Comparison of ENCODE assay signal across 28 mouse cellular contexts in the genomic region with DNA sequence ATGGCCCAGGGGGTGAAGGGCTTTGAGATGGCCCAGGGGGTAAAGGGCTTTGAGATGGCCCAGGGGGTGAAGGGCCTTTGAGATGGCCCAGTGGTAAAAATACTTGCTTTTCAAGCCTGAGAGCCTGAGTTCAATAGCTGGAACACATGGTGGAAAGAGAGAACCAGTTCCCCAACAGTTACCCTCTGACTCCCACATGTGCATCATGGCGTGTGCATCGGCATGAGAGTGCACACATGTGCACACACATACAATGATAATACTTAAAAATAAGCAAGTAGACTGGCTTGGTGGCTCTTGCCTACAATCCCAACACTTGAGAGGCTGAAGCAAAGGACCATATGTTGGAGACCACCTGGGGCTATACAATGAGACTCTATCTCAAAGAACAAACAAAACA. TPM values are rescaled to one million over a fixed set of nuclear protein-coding genes. Genes with fewer than 3 reads are reported as not detected.
"Had no signal": no experiment of that assay in that cellular context is flagged by ENCODE, and none has a peak within 500 bp of the region (broad histone marks: within the 10 kb centered on the region; RNA-seq: fewer than 3 reads in every experiment).

No protein-coding gene starts in this region.

- H3K4me3 ChIP-seq: embryonic facial prominence, embryonic 10.5 days; embryonic facial prominence, embryonic 12.5 days; embryonic facial prominence, embryonic 13.5 days; embryonic facial prominence, embryonic 15.5 days; erythroblast, embryonic 14.5 days; forebrain, embryonic 10.5 days; forebrain, embryonic 12.5 days; forebrain, embryonic 13.5 days; forebrain, embryonic 15.5 days; gastrocnemius, adult 2 months; heart, adult 2 months had no signal

- ATAC-seq: forebrain, embryonic 13.5 days; forebrain, embryonic 14.5 days; forebrain, embryonic 15.5 days; forebrain, embryonic 16.5 days; forebrain, postnatal 0 days had no signal

- DNase-seq: cerebellum, adult 2 months; cerebellum, adult 8-10 months; cerebellum, adult 9-10 months; cerebellum, adult 9-11 months; cerebellum, postnatal 10 days; cerebellum, postnatal 14 days; cerebellum, postnatal 25 days; cerebellum, postnatal 36 days; embryo, embryonic 11 days; forebrain, postnatal 0 days; gastrocnemius, adult 2 months; gastrocnemius, postnatal 10 days; gastrocnemius, postnatal 14 days; gastrocnemius, postnatal 25 days; gastrocnemius, postnatal 36 days; heart, adult 18-20 months; heart, adult 2 months had no signal

- H3K9me3 ChIP-seq: embryonic facial prominence, embryonic 10.5 days; embryonic facial prominence, embryonic 12.5 days; embryonic facial prominence, embryonic 13.5 days; embryonic facial prominence, embryonic 15.5 days; forebrain, embryonic 12.5 days; forebrain, embryonic 13.5 days; forebrain, embryonic 15.5 days had no signal

- H3K4me2 ChIP-seq: embryonic facial prominence, embryonic 12.5 days; embryonic facial prominence, embryonic 13.5 days; embryonic facial prominence, embryonic 15.5 days; forebrain, embryonic 12.5 days; forebrain, embryonic 13.5 days; forebrain, embryonic 15.5 days had no signal

- H3K27me3 ChIP-seq: embryonic facial prominence, embryonic 12.5 days; embryonic facial prominence, embryonic 13.5 days; embryonic facial prominence, embryonic 15.5 days; forebrain, embryonic 12.5 days; forebrain, embryonic 13.5 days; forebrain, embryonic 15.5 days had no signal

- H3K4me1 ChIP-seq: embryonic facial prominence, embryonic 12.5 days; embryonic facial prominence, embryonic 13.5 days; embryonic facial prominence, embryonic 15.5 days; forebrain, embryonic 10.5 days; forebrain, embryonic 13.5 days; forebrain, embryonic 15.5 days had no signal

- H3K9ac ChIP-seq: embryonic facial prominence, embryonic 12.5 days; embryonic facial prominence, embryonic 13.5 days; embryonic facial prominence, embryonic 15.5 days; forebrain, embryonic 12.5 days; forebrain, embryonic 13.5 days; forebrain, embryonic 15.5 days; forebrain, postnatal 0 days had no signal

- H3K36me3 ChIP-seq: embryonic facial prominence, embryonic 10.5 days; embryonic facial prominence, embryonic 12.5 days; embryonic facial prominence, embryonic 13.5 days; embryonic facial prominence, embryonic 15.5 days; forebrain, embryonic 10.5 days; forebrain, embryonic 12.5 days; forebrain, embryonic 15.5 days had no signal

- H3K27ac ChIP-seq: embryonic facial prominence, embryonic 10.5 days; embryonic facial prominence, embryonic 12.5 days; embryonic facial prominence, embryonic 13.5 days; embryonic facial prominence, embryonic 15.5 days; forebrain, embryonic 10.5 days; forebrain, embryonic 12.5 days; forebrain, embryonic 13.5 days; forebrain, embryonic 15.5 days; gastrocnemius, adult 2 months; heart, adult 2 months had no signal

RNA-seq across cellular contexts. Expression of a gene that starts 47.7 kb away (rescaled TPM):
- polyA plus RNA-seq: erythroblast, embryonic 14.5 days had no signal
